8 mouse cellular contexts compared by ENCODE assay signal in genomic region chr8:121949941-121950748, GRCm38 (mm10). TPM values are rescaled to one million over a fixed set of nuclear protein-coding genes. Genes with fewer than 3 reads are reported as not detected.
A peak's percentile ranks its signal among the peaks of the same experiment; 100 is the strongest.
DNase-seq lines count a peak whose midpoint lies in the region; ATAC-seq and TF ChIP-seq lines count a peak whose summit lies in the region.

No protein-coding gene starts in this region.

- H3K4me3 ChIP-seq in bone marrow macrophage, adult 2 months (ENCODE audit: insufficient read depth, low read length) = peak overlapping the region; percentile 89
- H3K4me3 ChIP-seq in embryonic fibroblast, embryonic 13.5 days (ENCODE audit: insufficient read depth, low read length) = peak overlapping the region; percentile 43
- peak overlapping the region; percentile 95 for H3K4me3 ChIP-seq in kidney, embryonic 14.5 days (ENCODE audit: low read length)
- peak overlapping the region; percentile 92 for H3K4me3 ChIP-seq in limb, embryonic 15.5 days

- no peak for TF ChIP-seq POLR2A in bone marrow macrophage, adult 2 months (IDR thresholded peaks at IDR 0.05; ENCODE audit: borderline replicate concordance, low read depth, low read length)
- peak; percentile 67 for TF ChIP-seq POLR2A in embryonic fibroblast, embryonic 13.5 days (IDR thresholded peaks at IDR 0.05; ENCODE audit: low read depth, low read length)

- peak overlapping the region; percentile 79 for H3K27ac ChIP-seq in bone marrow macrophage, adult 2 months (ENCODE audit: insufficient read depth, low read depth, low read length)
- H3K27ac ChIP-seq in embryonic fibroblast, embryonic 13.5 days (ENCODE audit: insufficient read depth, low read length) = peak overlapping the region; percentile 83
- H3K27ac ChIP-seq in kidney, embryonic 14.5 days (ENCODE audit: low read depth, low read length) = peak overlapping the region; percentile 81
- peak overlapping the region; percentile 95 for H3K27ac ChIP-seq in limb, embryonic 15.5 days

- peaks cover 17% of the 10 kb centered on the region for H3K36me3 ChIP-seq in kidney, embryonic 14.5 days (ENCODE audit: control insufficient read depth, insufficient read depth, low read length)
- H3K36me3 ChIP-seq in limb, embryonic 15.5 days = peaks cover 25% of the 10 kb centered on the region; the same call in 1 of the 2 replicates

- peaks cover 34% of the 10 kb centered on the region for H3K4me1 ChIP-seq in bone marrow macrophage, adult 2 months (ENCODE audit: control insufficient read depth, insufficient read depth, low read length)
- peaks cover 6% of the 10 kb centered on the region for H3K4me1 ChIP-seq in embryonic fibroblast, embryonic 13.5 days (ENCODE audit: control insufficient read depth, insufficient read depth, low read length)
- H3K4me1 ChIP-seq in kidney, embryonic 14.5 days (ENCODE audit: control insufficient read depth, insufficient read depth, low read length) = peaks cover 57% of the 10 kb centered on the region
- H3K4me1 ChIP-seq in limb, embryonic 15.5 days = peaks cover 69% of the 10 kb centered on the region

- H3K27me3 ChIP-seq in kidney, embryonic 14.5 days (ENCODE audit: control insufficient read depth, insufficient read depth, low read length) = no peaks in the 10 kb centered on the region
- H3K27me3 ChIP-seq in limb, embryonic 15.5 days = no peaks in the 10 kb centered on the region

- ATAC-seq in kidney, embryonic 14.5 days (ENCODE audit: low FRiP score, low TSS enrichment) = peak; percentile 94
- ATAC-seq in limb, embryonic 15.5 days (ENCODE audit: insufficient number of reproducible peaks, low FRiP score, low TSS enrichment, low read depth) = peak; percentile 95

- peak overlapping the region; percentile 88 for H3K4me2 ChIP-seq in kidney, embryonic 14.5 days (replicated peaks; ENCODE audit: low read depth, low read length)
- H3K4me2 ChIP-seq in limb, embryonic 15.5 days = peak overlapping the region; percentile 76

- H3K9ac ChIP-seq in kidney, embryonic 14.5 days (ENCODE audit: low read depth, low read length) = peak overlapping the region; percentile 100
- peak overlapping the region; percentile 99 for H3K9ac ChIP-seq in limb, embryonic 15.5 days

- TF ChIP-seq CTCF in bone marrow macrophage, adult 2 months (IDR thresholded peaks at IDR 0.05; ENCODE audit: low read depth, low read length) = no peak
- no peak for TF ChIP-seq CTCF in embryonic fibroblast, embryonic 13.5 days (IDR thresholded peaks at IDR 0.05; ENCODE audit: borderline replicate concordance, insufficient read depth, low read length)

- under 1% methylated on average over 58 of the region's 66 CpGs for WGBS in kidney, embryonic 14.5 days
- under 1% methylated on average over 64 of the region's 66 CpGs for WGBS in limb, embryonic 15.5 days

- DNase-seq in A20 (ENCODE audit: low read depth, low spot score) = peak; percentile 99
- DNase-seq in heart, adult 9 months (ENCODE audit: low spot score in 2 of 2) = peak; percentile 97 to 99
- DNase-seq in monocyte, adult 2 months (ENCODE audit: low read depth in 1 of 2, low spot score in 2 of 2) = peak; percentile 98
- DNase-seq in spleen, postnatal 36 days (ENCODE audit: low spot score in 2 of 2) = peak; percentile 98

- H3K9me3 ChIP-seq in kidney, embryonic 14.5 days (ENCODE audit: control insufficient read depth, low read length) = no peaks in the 10 kb centered on the region
- no peaks in the 10 kb centered on the region for H3K9me3 ChIP-seq in limb, embryonic 15.5 days

RNA-seq across cellular contexts. Expression of gene Banp, which starts 0.6 kb away (rescaled TPM):
- polyA plus RNA-seq in bone marrow macrophage, adult 2 months (2012; ENCODE audit: insufficient read depth, insufficient read length, missing spikeins) = 19.9 and 24.0 TPM in 2 replicates
- 32.1 and 38.9 TPM in 2 replicates for polyA plus RNA-seq in embryonic fibroblast, embryonic 13.5 days (2011; ENCODE audit: insufficient read length, low read depth, missing spikeins)
- polyA plus RNA-seq in kidney, embryonic 14.5 days (2014; fragmentation: Nextera tagmentation; extraction: Ambion mirVana) = 39.2 and 39.5 TPM in 2 replicates
- 42.3 and 44.8 TPM in 2 replicates for polyA plus RNA-seq in limb, embryonic 15.5 days (2015; fragmentation: Nextera tagmentation; extraction: Ambion mirVana)

RNA-seq across cellular contexts. Expression of gene Car5a, which starts 5.4 kb away (rescaled TPM):
- not detected in 2 replicates for polyA plus RNA-seq in bone marrow macrophage, adult 2 months (2012; ENCODE audit: insufficient read depth, insufficient read length, missing spikeins)
- polyA plus RNA-seq in embryonic fibroblast, embryonic 13.5 days (2011; ENCODE audit: insufficient read length, low read depth, missing spikeins) = 0.53 and 3.5 TPM in 2 replicates
- not detected in 2 replicates for polyA plus RNA-seq in kidney, embryonic 14.5 days (2014; fragmentation: Nextera tagmentation; extraction: Ambion mirVana)
- polyA plus RNA-seq in limb, embryonic 15.5 days (2015; fragmentation: Nextera tagmentation; extraction: Ambion mirVana) = 0.17 TPM in 1 of 2 replicates, not detected in the other

RNA-seq across cellular contexts. Expression of gene Slc7a5, which starts 42.7 kb away (rescaled TPM):
- 1.9 and 2.4 TPM in 2 replicates for polyA plus RNA-seq in bone marrow macrophage, adult 2 months (2012; ENCODE audit: insufficient read depth, insufficient read length, missing spikeins)
- polyA plus RNA-seq in embryonic fibroblast, embryonic 13.5 days (2011; ENCODE audit: insufficient read length, low read depth, missing spikeins) = 125 and 185 TPM in 2 replicates
- polyA plus RNA-seq in kidney, embryonic 14.5 days (2014; fragmentation: Nextera tagmentation; extraction: Ambion mirVana) = 16.8 and 25.9 TPM in 2 replicates
- 24.5 and 27.4 TPM in 2 replicates for polyA plus RNA-seq in limb, embryonic 15.5 days (2015; fragmentation: Nextera tagmentation; extraction: Ambion mirVana)

Comparison
In these comparisons a context has a peak if more than half of its experiments do, and no peak if none do; other contexts are left out.
1. Peak in every context shown above with its lines: DNase-seq, ATAC-seq, H3K4me3 ChIP-seq and H3K27ac ChIP-seq.
2. H3K4me3 ChIP-seq: peak in every context shown above with its lines; median percentile 95 in kidney, embryonic 14.5 days; 92 in limb, embryonic 15.5 days; 89 in bone marrow macrophage, adult 2 months; 43 in embryonic fibroblast, embryonic 13.5 days.